Mouse (Mus musculus) kidney, adult 18-20 months (tissue): ENCODE results near the gene Syn2.

Experiments used
- DNase-seq: peaks from one replicate; pipeline ENCODE4 v3.0.0; 2021

The Syn2 gene

DNA sequence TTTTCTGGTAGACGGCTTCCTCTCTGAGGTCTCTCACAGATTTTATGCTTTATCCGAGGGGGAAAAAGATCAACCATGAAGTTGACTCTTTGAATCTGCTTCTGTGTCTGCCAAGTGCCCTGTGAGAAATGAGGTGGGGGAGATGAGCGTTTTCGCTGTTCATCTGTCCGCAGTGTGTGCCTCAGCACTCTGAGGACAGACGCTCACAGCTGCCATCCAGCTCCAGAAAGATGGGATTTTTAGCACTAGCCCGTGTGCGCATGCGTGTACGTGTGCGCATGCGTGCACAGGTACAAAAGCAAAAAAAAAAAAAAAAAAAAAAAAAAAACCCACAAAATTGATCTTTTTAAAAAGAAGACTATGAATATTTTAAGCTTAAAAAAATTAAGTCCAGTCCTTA is 178.1 kb downstream of the Syn2 start:
- no peak for DNase-seq

DNA sequence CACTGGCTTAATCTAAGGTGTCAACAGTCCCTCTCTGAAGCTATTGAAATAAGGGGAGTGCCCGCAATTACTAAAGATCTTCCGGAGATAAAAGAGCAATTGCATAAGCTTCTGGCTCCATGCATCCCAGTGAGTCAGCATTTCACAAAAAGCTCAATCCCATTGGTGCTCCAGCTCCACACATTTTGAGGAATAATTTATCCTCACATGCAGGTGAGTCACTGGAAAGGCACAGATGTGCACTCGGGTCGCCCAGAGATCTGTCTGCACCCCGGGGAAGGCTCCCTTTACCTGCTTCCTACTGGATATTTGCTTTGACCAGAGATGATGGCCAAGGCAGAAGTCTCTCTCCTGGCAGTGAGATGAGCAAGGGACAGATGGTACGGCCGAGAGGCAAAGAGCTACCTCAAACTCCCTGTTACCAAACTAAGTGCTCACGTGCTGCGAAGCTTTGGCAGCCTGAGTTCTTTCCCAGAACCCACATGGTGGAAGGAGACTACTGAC is 178.6 kb downstream of the Syn2 start:
- no peak for DNase-seq

DNA sequence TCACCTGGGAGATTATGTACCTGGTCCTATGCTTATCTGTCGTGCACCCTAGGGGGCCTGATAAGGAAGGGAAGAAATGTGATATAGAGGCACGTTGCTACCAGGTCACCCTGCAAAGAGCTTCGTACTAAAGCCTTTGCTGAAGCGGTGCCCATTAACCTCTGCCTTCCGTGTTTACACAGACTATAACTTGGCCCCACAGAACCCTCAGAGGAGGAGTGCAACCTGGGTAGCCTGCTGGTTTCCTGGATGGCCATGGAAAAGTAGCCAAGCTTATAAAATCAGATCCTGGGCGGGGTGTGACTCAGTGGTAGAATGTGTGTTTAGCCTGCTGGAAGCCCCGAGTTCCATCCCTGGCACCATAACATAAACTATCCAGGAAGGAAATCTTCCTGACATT is 179.2 kb downstream of the Syn2 start:
- DNase-seq = no peak

DNA sequence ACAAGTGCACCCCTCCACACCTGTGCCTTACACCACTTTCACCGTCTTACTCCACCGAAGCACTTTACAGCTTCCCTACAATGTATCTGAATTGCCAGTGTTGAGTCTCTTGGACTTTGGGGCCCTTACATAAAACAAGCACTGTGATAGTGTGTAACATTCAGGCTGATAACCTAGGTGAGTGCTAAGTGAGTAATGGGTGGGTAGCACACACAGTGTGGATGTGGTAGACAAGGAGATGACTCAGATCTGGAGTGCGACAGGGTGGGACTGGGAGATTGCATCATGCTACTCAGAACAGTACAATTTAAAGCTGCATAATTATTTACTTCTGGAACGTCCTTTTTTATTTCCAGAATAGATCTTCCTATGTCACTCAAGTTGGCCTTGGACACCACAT is 181.1 kb downstream of the Syn2 start:
- no peak for DNase-seq

DNA sequence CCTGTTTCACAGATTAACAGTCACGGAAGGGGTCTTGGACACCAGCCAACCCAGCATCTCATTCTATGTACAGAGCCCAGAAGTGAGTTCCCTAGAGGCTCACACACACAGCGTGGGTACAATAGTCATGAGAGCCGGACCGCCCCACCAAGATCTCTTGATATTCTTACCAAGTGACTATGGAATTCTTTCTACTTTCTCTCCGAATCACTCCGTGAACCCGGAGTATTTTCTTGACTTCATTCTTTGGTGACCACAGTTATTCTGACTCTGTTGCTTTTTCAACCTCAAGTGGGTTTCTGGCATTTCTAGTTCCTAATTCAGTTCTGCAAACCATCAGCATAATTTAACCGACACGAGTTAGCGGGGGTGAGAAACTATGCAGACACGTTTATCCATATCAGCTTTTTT is 182.1 kb downstream of the Syn2 start:
- no peak for DNase-seq

DNA sequence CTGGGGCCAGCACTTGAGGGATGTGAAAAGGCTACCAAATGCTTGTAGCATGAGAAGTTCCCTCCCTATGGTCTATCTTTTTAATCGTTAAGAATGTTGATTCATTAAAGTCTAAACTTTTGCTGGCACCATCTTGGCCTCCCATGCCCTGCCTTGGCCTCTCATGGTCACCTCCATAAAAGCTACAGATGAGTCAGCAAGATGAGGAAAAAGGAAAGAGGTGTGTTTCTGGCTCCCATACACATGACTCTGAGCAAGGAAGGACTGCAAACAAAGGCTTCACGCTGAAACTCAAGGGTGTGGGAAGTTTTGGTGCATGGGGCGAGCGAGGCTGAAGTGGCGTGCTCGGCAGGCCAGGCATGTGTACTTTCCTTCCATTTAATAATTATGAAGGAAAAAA is 184.1 kb downstream of the Syn2 start:
- no peak for DNase-seq

DNA sequence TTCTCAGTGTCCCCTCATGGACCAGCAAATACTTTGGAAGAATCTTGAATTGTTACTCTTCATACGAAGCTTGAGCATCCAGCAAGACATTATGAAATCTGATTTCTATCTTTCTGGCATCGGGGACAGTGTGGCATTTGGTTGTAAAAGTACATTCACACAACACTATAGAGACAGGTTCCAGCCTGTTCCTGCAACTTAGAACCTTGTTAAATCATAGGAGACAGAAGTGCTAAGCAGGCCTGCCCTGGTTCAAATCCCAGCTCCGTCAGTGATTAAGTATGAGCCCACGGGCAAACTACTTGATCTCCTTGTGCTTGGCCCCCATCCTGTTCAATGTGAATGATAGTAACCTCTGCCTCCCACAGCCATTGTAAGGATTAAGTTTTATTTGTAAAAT is 185.0 kb downstream of the Syn2 start:
- no peak for DNase-seq

DNA sequence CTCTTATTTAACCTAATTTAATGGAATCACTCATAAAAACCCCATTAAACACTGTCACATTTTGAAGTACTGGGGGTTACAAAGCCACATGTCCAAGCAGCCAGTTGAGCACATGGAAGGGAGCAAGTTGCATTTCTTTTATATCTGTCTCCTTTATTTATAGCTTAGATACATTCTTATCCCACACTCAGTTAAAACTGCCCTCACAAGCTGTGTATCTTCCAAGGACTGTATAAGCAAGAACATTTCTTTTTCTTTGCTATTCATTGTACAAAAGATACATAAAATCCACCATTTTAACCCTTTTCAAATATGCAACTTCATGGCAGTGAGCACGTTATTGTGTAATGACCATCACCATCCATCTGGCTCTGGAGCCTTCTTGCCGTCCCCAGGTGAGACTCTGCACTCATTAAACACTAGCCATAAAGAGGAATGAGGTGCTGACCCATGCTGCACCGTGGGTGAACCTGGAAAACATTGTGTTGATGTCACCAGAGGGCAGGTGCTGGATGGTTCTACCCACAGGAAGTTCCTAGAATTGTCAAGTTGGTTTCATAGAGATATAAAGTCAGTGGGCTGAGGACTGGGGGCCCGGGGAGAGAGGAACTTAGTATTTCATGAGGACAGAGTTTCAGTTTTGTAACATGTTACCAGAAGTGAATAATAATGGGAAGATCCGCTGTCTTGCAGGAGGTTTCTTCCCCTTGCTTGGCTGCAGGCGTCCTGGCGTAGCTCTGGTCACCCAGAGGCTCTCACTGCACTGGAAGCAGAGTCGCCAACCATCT is 186.4 kb downstream of the Syn2 start:
- no peak for DNase-seq

DNA sequence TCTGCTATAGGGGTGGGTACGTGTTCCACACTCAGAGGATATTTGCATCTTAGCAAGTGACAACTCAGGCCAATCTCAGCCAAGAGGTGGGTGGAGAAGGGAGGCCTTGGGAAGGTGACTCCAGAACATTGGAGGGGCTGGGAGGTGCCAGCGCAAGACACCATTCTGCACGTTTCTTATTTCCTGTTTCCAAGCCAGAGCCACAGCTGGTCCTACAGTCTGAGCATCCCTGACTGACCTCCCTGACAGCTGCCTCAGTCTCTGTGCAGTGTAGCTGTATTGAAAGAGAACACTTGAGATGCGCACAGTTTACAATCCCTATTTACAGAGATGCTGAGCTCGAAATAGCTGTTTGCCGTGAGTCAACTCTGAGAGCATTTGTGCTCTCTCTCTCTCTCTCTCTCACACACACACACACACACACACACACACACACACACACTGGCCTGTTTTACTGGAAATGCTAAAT is 187.2 kb downstream of the Syn2 start:
- no peak for DNase-seq

DNA sequence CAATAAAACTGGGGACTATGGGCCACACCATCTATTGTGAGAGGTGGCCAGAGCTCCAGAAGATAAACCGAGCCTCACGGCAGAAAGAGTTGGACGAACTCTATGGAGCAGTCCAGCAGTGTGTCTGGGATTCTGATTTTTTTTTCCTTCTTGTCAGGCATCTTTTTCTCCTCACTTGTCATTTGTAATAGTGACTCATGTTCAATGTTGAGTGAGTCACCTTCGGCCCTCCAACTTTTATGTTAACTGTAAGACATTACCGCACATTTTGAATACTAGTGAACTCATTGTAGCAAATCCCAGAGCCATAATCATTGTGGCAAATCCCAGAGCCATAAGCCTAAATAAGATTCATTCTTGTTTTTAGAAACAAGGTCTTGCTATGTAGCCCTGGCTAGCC is 188.3 kb downstream of the Syn2 start:
- DNase-seq = no peak

DNA sequence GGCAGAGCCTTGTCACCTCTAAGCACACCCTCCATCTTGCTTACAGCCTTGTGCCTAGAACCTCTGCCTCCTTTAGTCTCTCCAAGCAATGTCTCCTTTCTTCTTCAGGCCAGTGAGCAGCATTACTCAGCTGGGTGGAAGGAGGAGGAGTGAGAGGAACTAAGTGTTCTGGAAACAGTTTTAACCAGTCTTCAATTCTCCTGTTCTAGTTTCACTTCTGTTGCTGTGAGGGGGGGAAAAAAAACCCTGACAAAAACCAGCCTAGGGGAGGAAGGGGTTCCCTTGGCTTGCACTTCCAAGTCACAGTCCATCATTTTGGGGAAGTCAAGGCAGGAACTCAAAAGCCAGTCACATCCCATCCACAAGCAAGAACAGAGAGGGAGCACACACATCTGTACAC is 196.3 kb downstream of the Syn2 start:
- no peak for DNase-seq
